Mouse (Mus musculus) embryonic fibroblast, embryonic 13.5 days (primary cell): Measurements from ENCODE around the gene Smchd1.

Experiments used
- CTCF ChIP-seq: IDR thresholded peaks from 2 replicates; pipeline ENCODE4 v1.5.1; 2011; ENCODE audit warnings: mild to moderate bottlenecking, control low read depth, low read length, moderate library complexity, borderline replicate concordance; ENCODE audit not compliant: insufficient read depth
- POLR2A ChIP-seq: IDR thresholded peaks from 2 replicates; pipeline ENCODE4 v1.6.1; 2011; ENCODE audit warnings: low read depth, mild to moderate bottlenecking, control low read depth, low read length, moderate library complexity

- TF ChIP-seq CTCF (no peak), POLR2A (no peak)
These were observed 31.9 kb downstream of the Smchd1 start for GRCm38 (mm10) chr17:71443273-71443672.
